Mouse (Mus musculus) bone marrow, adult 2 months (tissue): ENCODE data around the gene Bricd5. TPM values are rescaled to one million over a fixed set of nuclear protein-coding genes. Genes with fewer than 3 reads are reported as not detected.
A peak's percentile ranks its signal among the peaks of the same experiment; 100 is the strongest.

Source experiments
- H3K27ac ChIP-seq: fragments of 200-500 bp; 2 replicates; pipeline ENCODE4 v1.5.1; 2012; ENCODE audit warnings: low read depth, mild to moderate bottlenecking, control low read depth, inconsistent platforms, low read length; ENCODE audit not compliant: control insufficient read depth, poor library complexity, insufficient read depth
- H3K4me1 ChIP-seq: fragments of 200-500 bp; 2 replicates; pipeline ENCODE4 v1.6.1; 2011; ENCODE audit warnings: low read length; ENCODE audit not compliant: control insufficient read depth, insufficient read depth
- H3K4me3 ChIP-seq: fragments of 200-500 bp; replicated peaks from 2 replicates; pipeline ENCODE3; 2011; ENCODE audit warnings: mild to moderate bottlenecking, low read depth, low read length, control low read depth; ENCODE audit not compliant: control insufficient read depth
- CTCF ChIP-seq: fragments of 200-500 bp; IDR thresholded peaks from 2 replicates; pipeline ENCODE4 v1.5.1; 2011; ENCODE audit warnings: low read length, control low read depth; ENCODE audit not compliant: control insufficient read depth, insufficient read depth
- POLR2A ChIP-seq: fragments of 200-500 bp; IDR thresholded peaks from 2 replicates; pipeline ENCODE4 v1.6.1; 2011; ENCODE audit warnings: low read depth, mild to moderate bottlenecking, control low read depth, low read length, borderline replicate concordance; ENCODE audit not compliant: control insufficient read depth
- WGBS: fragments of 180-500 bp; shearing (Covaris S2); methylation state at CpG from one replicate; pipeline ENCODE4 v1.1.7; 2018; 5-methylcytosine and 5-hydroxymethylcytosine counted together
- polyA plus RNA-seq: library from polyadenylated mRNA; stranded (reverse); fragments of >200 nt; gene quantifications from 2 replicates; pipeline ENCODE4 v1.2.4, GENCODE M21; 2011; ENCODE audit warnings: low replicate concordance; ENCODE audit not compliant: missing spikeins, insufficient read depth, insufficient read length

Bricd5 gene
- polyA plus RNA-seq, 1 experiment: not detected

DNA sequence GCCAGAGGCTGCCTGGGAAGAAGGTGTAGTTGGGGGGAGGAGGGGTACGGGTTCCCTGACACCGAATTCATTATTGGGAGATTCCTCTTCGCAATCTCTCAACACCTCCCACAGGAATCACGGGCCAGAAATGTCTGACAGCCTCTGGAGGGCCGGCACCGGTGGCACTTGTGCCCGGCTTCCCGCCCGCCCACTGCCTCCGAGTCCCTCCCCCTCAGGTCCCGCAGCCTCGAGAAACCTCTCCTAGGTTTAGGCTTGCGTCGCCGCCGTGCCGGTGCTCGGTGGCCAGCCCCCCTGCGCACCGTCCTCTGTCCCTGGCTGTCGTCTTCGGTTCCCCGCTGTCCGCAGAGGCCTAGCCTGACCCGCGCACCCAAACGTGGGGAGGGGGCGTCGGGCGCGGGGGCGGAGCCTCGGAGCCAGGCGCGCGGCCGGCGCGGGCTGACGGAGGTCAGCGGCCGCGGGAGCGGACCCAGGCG, 14.5 kb downstream of the Bricd5 start, which contains the start of gene Caskin1:
Gene Caskin1 (plus strand): TSS at position 416 of the 476 bp plus-strand sequence.
- TF ChIP-seq CTCF: no peak
- TF ChIP-seq POLR2A: no peak
- WGBS: 2% methylated on average over 45 of the region's 45 CpGs
- no peak within 1 kb of the TSS for H3K27ac ChIP-seq
- H3K4me3 ChIP-seq: no peak within 1 kb of the TSS
- no peaks in the 10 kb centered on the region for H3K4me1 ChIP-seq

DNA sequence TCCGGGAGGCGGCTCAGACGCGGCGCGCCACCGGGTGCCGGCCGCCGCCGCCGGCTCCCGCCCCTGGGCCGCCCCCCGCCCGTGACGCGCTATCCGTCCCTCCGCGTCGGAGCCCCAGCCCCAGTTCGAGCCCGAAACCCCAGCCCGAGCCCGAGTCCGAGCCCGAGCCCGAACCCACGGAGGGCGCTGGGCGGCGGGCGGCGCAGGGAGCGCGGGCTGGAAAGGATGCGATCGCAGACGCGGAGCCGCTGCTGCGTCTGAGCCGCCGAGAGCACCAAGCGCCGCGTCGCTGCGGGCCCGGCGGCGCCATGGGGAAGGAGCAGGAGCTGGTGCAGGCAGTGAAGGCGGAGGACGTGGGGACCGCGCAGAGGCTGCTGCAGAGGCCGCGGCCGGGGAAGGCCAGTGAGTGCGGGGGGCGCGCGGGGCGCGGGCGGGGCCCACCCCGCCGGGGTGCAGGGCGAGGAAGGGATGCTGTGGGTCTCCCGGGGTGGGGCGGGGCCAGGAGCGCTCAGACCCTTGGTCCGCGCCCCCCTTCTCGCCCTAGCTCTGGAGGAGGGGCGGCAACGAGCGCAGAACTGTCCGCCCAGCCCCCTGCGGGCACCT, 15.1 kb downstream of the Bricd5 start:
- TF ChIP-seq CTCF (no peak), POLR2A (no peak)
- H3K4me1 ChIP-seq: no peaks in the 10 kb centered on the region
- H3K4me3 ChIP-seq: no peak overlapping the region
- 1% methylated on average over 76 of the region's 81 CpGs for WGBS
- H3K27ac ChIP-seq: no peak overlapping the region

DNA sequence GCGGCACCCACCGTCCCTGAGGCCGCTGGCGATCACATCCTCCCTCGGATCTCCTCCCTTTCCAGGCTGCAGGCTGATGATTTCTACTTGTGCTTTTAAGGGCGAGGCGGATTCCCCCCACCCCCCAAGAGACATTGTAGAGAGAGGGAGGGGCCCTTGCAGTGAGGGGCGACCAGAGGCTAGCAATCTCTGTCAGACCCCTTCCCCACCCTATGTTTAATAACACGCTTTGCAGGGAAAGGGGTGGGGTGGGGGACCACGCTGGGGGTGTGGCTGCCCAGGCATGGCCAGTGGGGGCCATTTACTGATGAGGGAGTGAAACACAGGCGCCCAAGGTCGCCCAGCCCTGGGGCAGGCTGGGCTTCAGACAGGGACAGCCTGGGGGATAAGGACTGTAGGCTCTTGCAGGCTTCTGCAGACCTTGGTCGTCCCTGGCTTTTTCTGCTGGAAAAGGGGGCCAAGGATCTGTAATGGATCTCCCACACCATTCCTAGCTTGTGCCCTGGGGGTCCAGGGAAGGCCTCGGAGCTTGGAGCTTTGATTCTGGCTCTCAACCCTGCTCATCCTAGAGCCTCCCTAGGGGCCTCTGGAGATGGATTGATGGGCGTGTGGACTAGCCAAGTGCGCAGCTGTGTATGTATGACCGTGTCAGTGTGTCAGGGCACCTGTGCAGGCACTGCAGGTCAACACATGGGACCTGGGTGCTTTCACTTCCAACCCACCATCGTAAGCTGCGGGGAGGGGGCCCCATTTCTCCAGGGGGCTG, 15.8 kb downstream of the Bricd5 start:
- Histone ChIP-seq H3K4me3 (no peak overlapping the region), H3K27ac (no peak overlapping the region), H3K4me1 (no peaks in the 10 kb centered on the region)
- WGBS: 47% methylated on average over 19 of the region's 19 CpGs
- TF ChIP-seq CTCF (no peak), POLR2A (no peak)

DNA sequence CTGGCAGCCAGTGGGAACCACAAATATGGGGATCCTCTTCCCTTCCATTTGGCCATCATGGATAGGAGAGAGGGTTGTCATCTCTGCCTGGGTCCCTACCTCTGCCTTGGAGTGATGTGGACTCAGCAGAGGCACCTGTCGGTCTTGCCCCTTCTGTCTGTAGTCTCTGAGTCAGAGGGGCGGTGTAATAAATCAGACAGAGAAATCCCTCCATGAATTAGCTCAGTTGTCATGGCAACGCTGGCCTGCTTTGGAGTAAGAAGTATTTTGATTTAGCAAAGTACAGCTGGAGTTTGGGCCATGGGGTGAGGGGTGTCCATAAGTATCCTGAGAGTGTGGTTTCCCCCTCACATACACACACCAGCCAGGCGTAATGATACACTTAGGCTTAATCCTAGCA, 16.7 kb downstream of the Bricd5 start:
- H3K27ac ChIP-seq: no peak overlapping the region
- 77% methylated on average over 4 of the region's 4 CpGs for WGBS
- no peaks in the 10 kb centered on the region for H3K4me1 ChIP-seq
- TF ChIP-seq POLR2A (no peak), CTCF (no peak)
- H3K4me3 ChIP-seq: no peak overlapping the region

DNA sequence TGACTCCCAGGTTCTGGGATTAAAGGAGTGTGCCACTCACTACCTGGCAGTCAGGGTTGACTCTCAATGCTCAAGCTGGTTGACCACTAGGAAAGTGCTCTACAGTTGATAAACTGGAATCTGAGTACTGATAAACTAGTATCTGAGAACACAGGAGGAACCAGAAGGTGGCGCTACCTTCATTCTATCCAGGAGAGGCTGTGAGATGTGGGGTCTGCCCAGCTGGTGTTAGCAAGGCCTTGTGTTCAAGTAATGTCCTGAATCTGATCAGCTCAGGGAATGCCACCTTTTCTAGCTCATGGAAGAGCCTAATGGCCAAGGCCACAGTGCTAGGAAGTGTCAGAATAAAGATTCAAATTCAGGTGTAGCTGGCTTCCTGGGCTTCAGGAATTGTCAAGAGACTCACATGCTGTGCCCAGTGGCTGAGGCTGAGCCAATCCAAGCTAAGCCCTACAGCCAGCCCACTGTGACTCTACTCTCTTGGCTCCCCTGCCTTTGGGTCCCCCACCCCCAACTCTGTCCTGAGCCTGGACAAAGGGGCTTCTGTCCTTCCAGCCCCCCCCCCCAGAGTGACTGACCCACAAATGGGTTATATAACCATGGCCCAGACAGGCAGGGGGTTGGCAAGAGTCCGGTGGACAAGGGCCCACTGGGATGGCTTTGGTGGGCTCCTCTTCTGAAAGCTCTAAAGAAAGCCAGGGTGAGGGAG, 21.1 kb downstream of the Bricd5 start:
- no peak overlapping the region for H3K27ac ChIP-seq
- peak; percentile 50; the same call in 1 of the 2 replicates for TF ChIP-seq CTCF
- no peak for TF ChIP-seq POLR2A
- peaks cover 2% of the 10 kb centered on the region; the same call in 1 of the 2 replicates for H3K4me1 ChIP-seq
- H3K4me3 ChIP-seq: no peak overlapping the region
- 52% methylated on average over 2 of the region's 2 CpGs for WGBS

DNA sequence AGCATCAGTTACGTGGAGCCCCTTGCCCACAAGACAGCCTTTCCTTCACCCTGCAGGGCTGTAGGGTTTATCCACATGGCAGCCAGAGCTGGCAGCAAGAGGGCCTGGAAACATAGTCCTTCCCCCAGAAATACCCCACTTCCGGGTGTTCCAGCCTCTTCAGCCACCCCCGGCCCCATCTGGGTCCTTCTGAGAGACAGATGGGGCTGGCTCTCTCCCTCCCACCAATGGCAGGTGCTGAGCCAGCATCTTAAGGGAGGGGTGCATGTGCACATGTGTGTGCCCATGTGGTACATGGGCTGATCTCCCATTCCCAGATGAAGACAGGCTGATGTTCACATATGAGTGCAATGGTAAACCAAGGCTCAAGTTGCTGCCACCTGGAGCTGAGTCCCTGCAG, 21.8 kb downstream of the Bricd5 start:
- WGBS: 64% methylated on average over 3 of the region's 3 CpGs
- TF ChIP-seq CTCF: no peak
- TF ChIP-seq POLR2A: no peak
- H3K4me3 ChIP-seq: no peak overlapping the region

DNA sequence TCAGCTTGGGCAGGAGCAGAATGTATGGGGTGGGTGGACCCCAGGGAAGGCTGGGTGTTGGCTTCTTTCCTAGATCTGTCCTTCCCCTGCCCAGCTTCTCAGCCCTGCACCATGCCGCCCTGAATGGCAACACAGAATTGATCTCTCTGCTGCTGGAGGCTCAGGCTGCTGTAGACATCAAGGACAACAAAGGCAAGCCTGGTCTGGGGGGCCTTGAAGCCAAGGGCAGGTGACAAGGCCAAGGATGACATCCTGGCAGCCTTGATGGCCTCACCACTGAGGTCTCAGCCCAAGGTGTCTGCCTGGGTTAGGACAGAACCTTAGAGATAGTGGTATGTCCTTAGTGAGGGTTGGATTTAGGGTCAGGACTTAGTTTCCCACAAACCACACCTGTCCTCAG, 22.3 kb downstream of the Bricd5 start:
- WGBS: 80% methylated on average over 1 of the region's 1 CpGs
- peaks cover 2% of the 10 kb centered on the region; the same call in 1 of the 2 replicates for H3K4me1 ChIP-seq
- no peak overlapping the region for H3K4me3 ChIP-seq
- TF ChIP-seq POLR2A (no peak), CTCF (no peak)
- H3K27ac ChIP-seq: no peak overlapping the region

More for the DNA sequence above, 21.8 kb downstream of the Bricd5 start:
- H3K27ac ChIP-seq: no peak overlapping the region
- H3K4me1 ChIP-seq: peaks cover 2% of the 10 kb centered on the region; the same call in 1 of the 2 replicates

DNA sequence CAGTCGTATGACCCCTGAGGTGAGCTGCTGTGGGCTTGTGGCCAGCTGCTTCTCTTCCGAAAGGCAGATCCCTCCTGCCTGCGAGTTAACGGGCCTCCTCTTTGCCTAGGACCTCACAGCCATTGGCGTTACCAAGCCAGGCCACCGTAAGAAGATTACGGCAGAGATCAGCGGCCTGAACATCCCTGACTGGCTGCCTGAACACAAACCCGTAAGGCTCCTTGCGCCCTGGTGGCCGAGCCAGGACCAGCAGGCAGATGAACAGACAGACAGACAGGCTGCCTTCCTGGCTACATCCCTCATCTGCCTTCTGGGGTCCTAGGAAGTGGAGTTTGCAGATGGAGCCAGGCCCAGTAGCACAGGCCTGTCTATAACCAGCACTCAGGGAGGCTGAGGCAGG, 28.5 kb downstream of the Bricd5 start:
- WGBS: 63% methylated on average over 11 of the region's 11 CpGs
- Histone ChIP-seq H3K4me3 (no peak overlapping the region), H3K4me1 (peaks cover 2% of the 10 kb centered on the region; the same call in 1 of the 2 replicates), H3K27ac (no peak overlapping the region)
- TF ChIP-seq CTCF (peak; percentile 30; the same call in 1 of the 2 replicates), POLR2A (no peak)
